Mouse (Mus musculus): ENCODE results near the gene Cfap77.

- TF ChIP-seq CTCF (IDR thresholded peaks at IDR 0.05; ENCODE audit: low read depth, low read length), result no peak
- TF ChIP-seq TAL1 (conservative IDR thresholded peaks at IDR 0.05; ENCODE audit: low read depth, low read length), result no peak
These were observed 47.2 kb downstream of the Cfap77 start for GRCm38 (mm10) chr2:29007656-29008055.
